Mouse (Mus musculus): ENCODE data around the gene Spem2. TPM values are rescaled to one million over a fixed set of nuclear protein-coding genes. Genes with fewer than 3 reads are reported as not detected.

Gene Spem2
- total and polyA plus RNA-seq, 2 experiments from 2014 or later = not detected

- no peak for TF ChIP-seq CTCF (IDR thresholded peaks at IDR 0.05)
- Histone ChIP-seq H3K27ac (ENCODE audit: low read depth, low read length) (no peak overlapping the region), H3K9ac (replicated peaks; ENCODE audit: low read length, poor library complexity, severe bottlenecking) (no peak overlapping the region), H3K9me3 (ENCODE audit: low read length) (no peaks in the 10 kb centered on the region), H3K4me2 (ENCODE audit: low read depth, low read length, poor library complexity, severe bottlenecking) (no peak overlapping the region), H3K4me3 (ENCODE audit: low read depth, low read length) (no peak overlapping the region), H3K36me3 (ENCODE audit: insufficient read depth, low read length) (0 out of 2 replicates have a peak, but pooled peaks cover 6% of the 10 kb centered on the region), H3K4me1 (ENCODE audit: insufficient read depth, low read length) (no peaks in the 10 kb centered on the region), H3K27me3 (ENCODE audit: insufficient read depth, low read length) (no peaks in the 10 kb centered on the region; the same call in 1 of the 2 replicates)
- DNase-seq (ENCODE audit: low spot score) = no peak
- WGBS = 64% methylated on average over 5 of the region's 5 CpGs
- no peak for ATAC-seq (ENCODE audit: low FRiP score)
Measured at GRCm38 (mm10) chr11:69793429-69793828, 24.8 kb downstream of the Spem2 start.

DNA sequence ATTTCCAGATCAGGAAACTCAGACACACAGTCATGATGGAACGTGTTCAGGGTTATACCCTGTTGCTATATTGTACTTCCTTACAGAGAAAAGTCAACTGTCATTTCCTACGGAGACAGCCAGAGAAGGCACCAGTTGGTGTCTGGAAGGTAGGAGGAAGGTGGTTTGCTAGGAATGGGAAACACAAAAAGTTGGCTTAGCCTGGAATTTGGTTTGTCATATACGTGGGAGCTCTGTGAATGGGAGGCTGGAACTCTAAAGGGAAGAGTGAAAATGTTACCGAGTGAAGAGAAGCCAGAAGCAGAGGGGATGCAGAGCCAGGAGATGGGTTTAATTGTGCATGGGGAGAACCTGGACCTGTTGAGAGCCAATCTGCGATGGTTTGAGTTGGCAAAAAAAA lies 26.8 kb downstream of the Spem2 start:
- no peak overlapping the region for H3K27ac ChIP-seq (ENCODE audit: low read depth, low read length)
- 70% methylated on average over 5 of the region's 5 CpGs for WGBS
- H3K4me1 ChIP-seq (ENCODE audit: insufficient read depth, low read length) = no peaks in the 10 kb centered on the region
- no peaks in the 10 kb centered on the region for H3K9me3 ChIP-seq (ENCODE audit: low read length)
- H3K27me3 ChIP-seq (ENCODE audit: insufficient read depth, low read length) = no peaks in the 10 kb centered on the region
- H3K4me2 ChIP-seq (ENCODE audit: low read depth, low read length, poor library complexity, severe bottlenecking) = no peak overlapping the region
- H3K4me3 ChIP-seq (ENCODE audit: low read depth, low read length) = no peak overlapping the region
- H3K36me3 ChIP-seq (ENCODE audit: insufficient read depth, low read length) = no peaks in the 10 kb centered on the region
- DNase-seq (ENCODE audit: low spot score) = no peak
- TF ChIP-seq CTCF (IDR thresholded peaks at IDR 0.05) = no peak
- ATAC-seq (ENCODE audit: low FRiP score) = no peak
- H3K9ac ChIP-seq (replicated peaks; ENCODE audit: low read length, poor library complexity, severe bottlenecking) = no peak overlapping the region

GRCm38 (mm10) chr11:69789431-69789830 lies 28.8 kb downstream of the Spem2 start:
- H3K27me3 ChIP-seq (ENCODE audit: insufficient read depth, low read length) = no peaks in the 10 kb centered on the region
- no peak overlapping the region for H3K9ac ChIP-seq (replicated peaks; ENCODE audit: low read length, poor library complexity, severe bottlenecking)
- 78% methylated on average over 5 of the region's 5 CpGs for WGBS
- no peak overlapping the region for H3K27ac ChIP-seq (ENCODE audit: low read depth, low read length)
- DNase-seq (ENCODE audit: low spot score) = no peak
- no peak overlapping the region for H3K4me3 ChIP-seq (ENCODE audit: low read depth, low read length)
- no peak for ATAC-seq (ENCODE audit: low FRiP score)
- H3K36me3 ChIP-seq (ENCODE audit: insufficient read depth, low read length) = no peaks in the 10 kb centered on the region
- H3K9me3 ChIP-seq (ENCODE audit: low read length) = no peaks in the 10 kb centered on the region
- TF ChIP-seq CTCF (IDR thresholded peaks at IDR 0.05) = no peak
- H3K4me1 ChIP-seq (ENCODE audit: insufficient read depth, low read length) = no peaks in the 10 kb centered on the region
- no peak overlapping the region for H3K4me2 ChIP-seq (ENCODE audit: low read depth, low read length, poor library complexity, severe bottlenecking)

DNA sequence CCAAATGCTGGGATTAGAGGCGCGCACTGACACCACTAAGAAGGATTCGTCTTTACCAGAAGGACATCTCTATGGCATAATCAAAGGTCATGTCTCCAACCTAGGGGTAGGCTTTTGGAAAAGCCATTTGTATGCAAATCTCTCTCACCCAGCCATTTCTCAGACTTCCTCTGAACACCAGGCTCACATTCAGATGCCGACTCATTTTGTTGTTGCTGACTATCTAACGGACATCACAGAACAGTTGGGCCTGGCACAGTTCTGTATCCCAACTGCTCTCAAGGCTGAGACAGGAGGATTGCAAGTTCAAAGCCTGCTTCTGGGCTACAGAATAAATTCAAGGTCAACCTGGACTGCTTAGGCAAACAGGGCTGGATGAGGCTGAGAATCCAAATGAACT lies 31.0 kb downstream of the Spem2 start:
- no peak for ATAC-seq (ENCODE audit: low FRiP score)
- no peaks in the 10 kb centered on the region for H3K27me3 ChIP-seq (ENCODE audit: insufficient read depth, low read length)
- H3K9ac ChIP-seq (replicated peaks; ENCODE audit: low read length, poor library complexity, severe bottlenecking) = no peak overlapping the region
- H3K27ac ChIP-seq (ENCODE audit: low read depth, low read length) = no peak overlapping the region
- TF ChIP-seq CTCF (IDR thresholded peaks at IDR 0.05) = no peak
- 74% methylated on average over 5 of the region's 5 CpGs for WGBS
- no peak overlapping the region for H3K4me2 ChIP-seq (ENCODE audit: low read depth, low read length, poor library complexity, severe bottlenecking)
- H3K4me1 ChIP-seq (ENCODE audit: insufficient read depth, low read length) = no peaks in the 10 kb centered on the region
- DNase-seq (ENCODE audit: low spot score) = no peak
- H3K36me3 ChIP-seq (ENCODE audit: insufficient read depth, low read length) = no peaks in the 10 kb centered on the region
- no peak overlapping the region for H3K4me3 ChIP-seq (ENCODE audit: low read depth, low read length)
- H3K9me3 ChIP-seq (ENCODE audit: low read length) = no peaks in the 10 kb centered on the region

- Histone ChIP-seq H3K4me2 (ENCODE audit: low read depth, low read length, poor library complexity, severe bottlenecking) (no peak overlapping the region), H3K9ac (replicated peaks; ENCODE audit: low read length, poor library complexity, severe bottlenecking) (no peak overlapping the region), H3K36me3 (ENCODE audit: insufficient read depth, low read length) (no peaks in the 10 kb centered on the region), H3K4me3 (ENCODE audit: low read depth, low read length) (no peak overlapping the region), H3K4me1 (ENCODE audit: insufficient read depth, low read length) (no peaks in the 10 kb centered on the region), H3K9me3 (ENCODE audit: low read length) (no peaks in the 10 kb centered on the region), H3K27ac (ENCODE audit: low read depth, low read length) (no peak overlapping the region), H3K27me3 (ENCODE audit: insufficient read depth, low read length) (no peaks in the 10 kb centered on the region)
- ATAC-seq (ENCODE audit: low FRiP score) = no peak
- TF ChIP-seq CTCF (IDR thresholded peaks at IDR 0.05) = no peak
- WGBS = 47% methylated on average over 15 of the region's 15 CpGs
- no peak for DNase-seq (ENCODE audit: low spot score)
Measured at GRCm38 (mm10) chr11:69784793-69785272, 33.4 kb downstream of the Spem2 start.

DNA sequence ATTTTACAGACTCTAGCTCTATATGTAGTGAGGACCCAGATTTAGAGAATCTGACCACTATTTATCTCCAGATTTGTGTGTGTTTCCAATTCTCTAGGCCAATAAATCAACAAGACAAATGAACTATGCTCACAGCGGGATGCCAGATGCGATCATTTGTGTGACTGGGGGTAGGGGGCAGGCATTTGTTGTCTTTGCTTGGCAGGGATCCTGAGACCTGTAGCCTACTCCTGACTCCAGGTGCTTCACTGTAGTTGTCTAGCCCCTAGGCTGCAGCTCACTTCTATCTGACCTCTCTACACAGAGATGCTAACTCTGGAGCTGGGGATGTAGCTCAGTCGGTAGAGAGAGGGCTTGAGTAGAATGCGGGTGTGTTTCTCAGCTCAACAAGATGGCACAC lies 36.4 kb downstream of the Spem2 start:
- Histone ChIP-seq H3K9me3 (ENCODE audit: low read length) (no peaks in the 10 kb centered on the region), H3K27me3 (ENCODE audit: insufficient read depth, low read length) (no peaks in the 10 kb centered on the region), H3K4me1 (ENCODE audit: insufficient read depth, low read length) (no peaks in the 10 kb centered on the region), H3K9ac (replicated peaks; ENCODE audit: low read length, poor library complexity, severe bottlenecking) (no peak overlapping the region), H3K4me2 (ENCODE audit: low read depth, low read length, poor library complexity, severe bottlenecking) (no peak overlapping the region), H3K36me3 (ENCODE audit: insufficient read depth, low read length) (peaks cover 7% of the 10 kb centered on the region; the same call in 1 of the 2 replicates), H3K4me3 (ENCODE audit: low read depth, low read length) (no peak overlapping the region), H3K27ac (ENCODE audit: low read depth, low read length) (no peak overlapping the region)
- 50% methylated on average over 4 of the region's 4 CpGs for WGBS
- ATAC-seq (ENCODE audit: low FRiP score) (no peak), DNase-seq (ENCODE audit: low spot score) (no peak)
- no peak for TF ChIP-seq CTCF (IDR thresholded peaks at IDR 0.05)
